In the genomic region with DNA sequence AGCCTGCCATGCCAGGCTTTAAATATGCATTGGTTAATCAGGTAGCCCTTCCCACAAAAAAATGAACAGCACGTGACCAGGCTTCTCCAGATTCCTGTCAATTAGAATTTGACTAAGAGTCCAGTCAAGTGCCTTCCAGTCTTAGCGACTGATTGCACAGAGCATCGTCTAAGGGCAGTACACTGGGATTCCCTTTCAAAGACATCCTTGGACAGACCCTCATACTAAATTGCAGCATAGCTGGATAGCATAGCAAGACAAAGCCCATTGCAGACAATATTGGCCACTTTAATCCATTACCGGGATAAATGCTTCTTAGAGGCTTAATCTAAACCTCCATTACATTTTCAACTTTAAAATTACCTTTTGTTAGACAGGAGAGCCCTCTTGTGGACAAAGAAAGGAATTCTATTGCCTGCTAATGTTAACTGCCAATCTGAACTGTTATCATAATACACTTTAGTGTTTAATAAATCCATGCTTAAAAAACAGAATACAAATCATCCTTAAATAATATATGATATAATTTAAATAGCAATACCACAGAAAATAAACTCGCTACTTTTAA, we compare ENCODE assay signal across 8 mouse cellular contexts.
A peak's percentile ranks its signal among the peaks of the same experiment; 100 is the strongest.
DNase-seq lines count a peak whose midpoint lies in the region.

No protein-coding gene starts in this region.

- peak; percentile 14 for DNase-seq in kidney, adult 9 months
- DNase-seq in kidney, postnatal 25 days, result no peak
- peak; percentile 30 for DNase-seq in A20 (ENCODE audit: low read depth, low spot score)
- DNase-seq in R1 (ENCODE audit: low read depth, low spot score), result peak; percentile 25
- peak; percentile 16 for DNase-seq in lung, postnatal 36 days
- no peak for DNase-seq in ovary, postnatal 36 days (ENCODE audit: low spot score)
- no peak for DNase-seq in cerebellum, adult 18-20 months
- no peak for DNase-seq in kidney, adult 8-10 months

Comparison
In these comparisons a context has a peak if more than half of its experiments do, and no peak if none do; other contexts are left out.
1. DNase-seq: peak in kidney, adult 9 months (single experiment), A20 (single experiment), R1 (single experiment) and lung, postnatal 36 days (single experiment); none in kidney, postnatal 25 days (0 of 2), ovary, postnatal 36 days (single experiment), cerebellum, adult 18-20 months (0 of 2) and kidney, adult 8-10 months (0 of 2).